Mouse (Mus musculus): ENCODE measurements at regions not wholly inside any gene's neighbourhood (a gene's known extent, or its start where the extent isn't known, plus 50 kb on each side); places are given as distances from the start of the nearest gene placed in this dataset.

GRCm38 (mm10) chrX:42332906-42333305 is 156.6 kb upstream of the Tex13c2 start:
- DNase-seq (ENCODE audit: low spot score): no peak

DNA sequence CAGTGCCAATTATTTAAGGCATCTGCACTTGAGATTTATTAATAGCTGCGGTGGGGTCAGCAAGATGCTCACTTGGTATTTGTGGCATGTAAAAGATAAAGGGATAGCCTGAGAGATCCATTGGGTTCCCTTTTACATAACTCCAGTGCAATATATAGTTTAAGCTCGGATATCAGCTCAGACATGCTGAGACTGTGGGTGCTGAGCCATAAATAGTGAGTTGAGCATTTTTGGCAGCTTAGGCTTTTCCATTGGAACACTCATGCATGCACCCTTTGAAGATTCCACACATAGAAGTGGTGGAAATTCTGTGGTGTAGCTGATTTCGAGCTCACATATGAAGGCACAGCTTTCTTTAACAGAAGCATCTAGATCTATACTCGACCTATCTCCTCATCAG is 155.9 kb upstream of the Tex13c2 start:
- no peak for DNase-seq (ENCODE audit: low spot score)

DNA sequence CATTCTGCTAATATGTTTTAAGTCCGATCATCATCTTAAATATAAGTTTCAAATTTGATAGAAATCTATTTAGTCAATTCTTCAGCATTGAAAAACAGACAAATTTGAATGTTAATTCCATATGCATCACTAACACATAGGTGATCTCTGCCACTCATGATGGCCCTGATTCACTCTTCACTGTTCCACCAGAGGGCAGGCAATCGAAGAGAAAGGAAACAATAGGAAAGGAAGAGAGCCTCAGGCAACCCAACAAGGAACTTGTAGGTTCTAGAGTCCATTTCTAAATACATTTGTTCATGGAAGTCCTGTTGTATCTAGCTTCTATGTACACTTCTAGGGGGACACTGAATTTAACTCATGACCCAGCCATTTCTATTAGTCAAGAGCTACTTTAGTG is 154.7 kb upstream of the Tex13c2 start:
- no peak for DNase-seq (ENCODE audit: low spot score)

DNA sequence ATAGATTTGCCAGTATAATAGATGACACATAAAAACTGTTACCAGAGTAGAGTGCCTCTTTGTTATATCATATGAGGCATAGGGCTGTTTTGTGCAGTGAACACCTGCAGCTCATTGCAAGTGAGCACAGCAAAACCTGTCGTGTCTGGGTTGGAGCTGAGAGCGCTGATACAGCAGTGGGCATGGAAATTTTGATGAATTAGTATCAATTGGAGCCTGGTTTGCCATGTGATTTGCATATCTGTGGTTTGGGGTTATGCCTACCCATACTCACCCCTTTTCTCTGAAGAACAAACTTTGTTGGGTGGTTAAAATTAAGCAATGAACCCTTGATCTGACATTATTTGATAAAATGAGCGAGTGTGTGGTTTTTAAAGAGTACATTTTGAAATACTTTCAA is 152.7 kb upstream of the Tex13c2 start:
- DNase-seq (ENCODE audit: low spot score): no peak

GRCm38 (mm10) chrX:42342362-42342761 is 147.1 kb upstream of the Tex13c2 start:
- DNase-seq (ENCODE audit: low spot score): no peak

GRCm38 (mm10) chrX:42342951-42343879 is 146.3 kb upstream of the Tex13c2 start:
- no peak for DNase-seq (ENCODE audit: low spot score)

DNA sequence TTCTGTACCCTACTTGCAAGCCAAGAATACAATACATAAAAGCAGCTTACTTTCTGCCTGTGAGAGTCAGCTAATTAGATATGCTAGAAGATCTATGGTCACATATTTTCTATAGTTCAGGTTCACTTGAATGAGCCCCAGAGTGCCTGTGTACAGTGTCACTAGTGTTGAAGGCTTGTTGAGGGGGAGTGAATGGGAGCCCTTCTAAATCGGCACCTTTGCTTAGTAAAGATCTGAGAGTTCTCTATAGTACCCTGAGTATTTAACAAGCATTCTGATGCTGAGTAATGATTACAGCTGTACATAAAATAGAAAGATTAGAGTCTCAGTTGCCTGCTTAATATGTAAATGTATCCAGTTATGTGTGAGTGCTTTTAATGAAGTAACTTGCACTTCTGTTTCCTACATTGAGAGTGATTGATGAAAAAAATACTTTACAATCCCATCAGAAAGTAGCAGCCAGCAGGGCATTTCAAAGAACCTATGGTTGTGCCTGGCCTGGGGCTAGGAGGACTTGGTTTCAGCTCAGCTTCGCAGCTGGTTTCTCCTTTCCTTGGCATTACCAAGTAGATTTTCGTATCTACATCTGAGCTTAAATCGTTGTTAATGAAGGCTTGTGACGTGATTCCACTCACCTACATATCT is 136.8 kb upstream of the Tex13c2 start:
- DNase-seq (ENCODE audit: low spot score): no peak

DNA sequence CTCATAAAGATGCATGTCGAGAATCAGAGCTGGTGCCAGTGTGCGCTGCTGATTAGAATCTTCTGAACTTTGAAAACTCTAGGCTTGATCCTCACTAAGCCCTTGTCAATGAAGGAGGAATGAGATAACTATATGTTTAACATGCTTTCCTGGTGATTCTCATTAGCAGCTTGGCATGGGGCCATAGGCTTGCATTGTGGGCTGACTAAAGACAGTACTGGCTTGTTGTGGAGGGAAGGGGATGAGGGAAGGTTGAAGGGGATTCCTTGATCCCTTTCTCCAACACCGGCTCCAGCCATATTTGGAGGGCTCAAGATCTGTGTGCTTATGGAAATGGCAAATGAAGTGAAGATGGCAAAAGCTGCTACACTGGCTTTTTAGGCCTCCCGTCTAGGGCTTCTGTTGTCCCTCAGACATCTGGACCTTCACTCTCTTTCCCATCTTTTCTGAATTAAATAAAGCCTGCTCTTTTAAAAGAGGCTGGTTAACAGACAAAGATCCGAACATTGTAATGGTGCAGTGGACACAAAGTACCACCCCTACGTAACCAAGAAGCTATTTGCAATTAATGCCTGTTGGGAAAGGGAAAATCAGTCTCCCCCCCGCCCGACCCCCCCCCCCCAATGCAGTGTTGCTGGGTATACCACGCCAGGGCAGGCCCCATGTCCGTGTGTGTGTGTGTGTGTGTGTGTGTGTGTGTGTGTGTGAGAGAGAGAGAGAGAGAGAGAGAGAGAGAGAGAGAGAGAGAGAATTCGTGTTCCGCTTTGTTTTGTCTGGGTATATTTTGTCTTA is 129.9 kb upstream of the Tex13c2 start:
- no peak for DNase-seq (ENCODE audit: low spot score)

GRCm38 (mm10) chrX:42360173-42360931 is 129.1 kb upstream of the Tex13c2 start:
- DNase-seq (ENCODE audit: low spot score): no peak

- no peak for DNase-seq (ENCODE audit: low spot score)
These were observed 128.5 kb upstream of the Tex13c2 start for GRCm38 (mm10) chrX:42360973-42361372.

DNA sequence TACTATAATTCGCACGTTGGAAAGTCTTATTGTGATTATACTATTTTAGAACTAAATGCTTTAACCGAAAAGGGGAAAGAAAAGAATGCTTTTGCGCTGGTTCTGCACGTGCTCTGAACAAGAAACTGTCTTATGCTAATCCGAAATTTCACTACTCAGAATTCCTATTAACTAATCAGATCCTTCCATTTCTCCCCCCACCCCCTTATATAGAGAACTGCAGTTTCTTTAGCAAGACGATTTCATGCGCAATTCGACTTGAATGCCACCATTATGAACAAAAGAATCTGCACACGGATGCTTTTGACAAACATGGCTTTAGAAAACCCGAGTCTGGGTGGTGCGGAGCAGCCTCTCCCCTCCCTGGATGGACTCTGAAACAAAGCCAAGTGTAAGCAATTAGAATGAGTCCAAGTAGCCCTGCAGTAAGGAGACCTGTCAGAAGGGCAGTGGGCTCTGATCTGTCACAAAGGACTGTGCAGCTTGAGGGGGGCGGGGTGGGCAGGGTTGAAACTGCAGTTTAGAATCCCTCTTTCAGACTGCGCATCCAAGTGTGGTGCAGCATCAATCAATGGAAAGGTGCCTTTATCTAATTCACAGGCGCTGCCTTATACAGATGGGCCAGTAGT is 128.0 kb upstream of the Tex13c2 start:
- DNase-seq (ENCODE audit: low spot score): no peak

DNA sequence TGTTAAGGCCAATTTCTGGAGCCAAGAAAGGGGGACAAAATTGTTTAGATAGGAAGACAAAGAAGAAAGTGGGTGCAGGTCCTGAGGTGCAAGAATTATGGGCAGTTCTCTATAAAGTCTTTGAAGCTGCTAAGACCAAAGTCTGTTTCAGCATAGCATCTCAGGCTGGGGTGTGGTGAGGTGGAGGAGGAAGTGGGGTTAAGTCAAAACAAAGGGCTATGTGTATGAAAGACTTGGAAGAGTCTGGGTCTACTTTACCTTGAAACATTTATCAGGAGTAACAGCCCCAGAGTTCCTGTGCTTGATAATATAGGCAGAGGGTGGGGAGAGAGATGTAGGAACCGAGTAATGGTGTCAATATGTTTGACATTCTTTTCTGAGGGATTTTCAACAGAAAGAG is 125.4 kb upstream of the Tex13c2 start:
- no peak for DNase-seq (ENCODE audit: low spot score)

DNA sequence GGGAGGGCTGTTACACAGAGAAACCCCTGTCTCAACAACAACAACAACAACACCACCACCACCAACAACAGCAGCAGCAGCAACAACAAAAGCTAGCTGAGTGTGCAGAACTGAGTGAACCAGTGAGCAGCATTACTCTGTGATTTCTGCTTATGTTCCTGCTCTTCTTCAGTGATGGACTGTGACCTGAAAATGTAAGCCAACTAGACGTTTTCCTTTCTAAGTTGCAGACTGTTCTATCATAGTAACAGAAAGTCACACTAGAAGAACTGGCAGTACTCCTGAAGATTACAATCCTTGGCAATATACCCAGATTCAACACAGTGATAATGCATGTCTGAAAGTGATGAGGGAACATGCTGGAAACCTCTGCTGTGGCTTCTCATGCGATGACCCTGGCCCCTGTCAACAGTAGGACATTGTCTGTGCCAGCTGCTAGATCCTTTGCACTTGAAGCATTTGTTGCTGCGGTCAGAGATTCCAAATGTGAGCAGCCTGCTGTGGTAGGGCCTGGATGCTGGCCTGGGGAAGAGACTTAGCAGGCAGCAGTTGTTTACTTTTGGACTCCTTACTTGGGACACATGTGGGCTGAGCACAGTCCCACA is 115.6 kb upstream of the Tex13c2 start:
- DNase-seq (ENCODE audit: low spot score): peak; percentile 6

DNA sequence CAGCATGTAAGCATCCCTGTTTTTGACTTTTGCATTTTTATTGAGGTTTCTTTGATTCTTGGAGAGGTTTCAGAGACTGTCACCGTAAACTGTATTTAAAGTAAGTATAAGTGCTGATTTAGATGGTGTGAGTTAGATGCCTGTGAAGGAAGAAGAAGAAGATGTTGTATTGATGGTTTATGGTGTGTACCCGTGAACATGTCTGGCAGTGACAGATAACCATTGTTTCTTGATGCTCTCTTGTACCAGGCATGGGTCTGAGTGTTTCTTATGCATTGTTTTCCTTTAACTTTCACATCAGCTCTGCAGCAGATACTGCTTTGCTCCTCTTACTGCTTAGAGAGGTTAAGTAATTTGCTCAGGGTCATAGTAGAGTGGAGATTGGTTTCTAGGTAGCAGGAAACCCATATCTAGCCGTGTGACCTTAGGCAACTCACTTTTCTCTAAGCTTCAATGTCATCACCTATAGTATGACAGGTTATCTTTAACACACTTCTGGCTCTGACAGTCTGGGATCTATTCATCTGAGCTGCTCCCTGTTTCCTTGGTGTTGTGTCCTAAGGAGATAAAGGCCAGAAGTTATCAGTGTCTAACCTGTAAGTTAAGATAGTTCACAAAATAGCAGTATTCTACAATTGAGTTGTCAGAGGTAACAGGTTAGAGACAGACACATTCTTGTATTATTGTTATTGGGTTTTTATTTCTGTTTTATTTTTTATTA is 95.5 kb upstream of the Tex13c2 start:
- no peak for DNase-seq (ENCODE audit: low spot score)

DNA sequence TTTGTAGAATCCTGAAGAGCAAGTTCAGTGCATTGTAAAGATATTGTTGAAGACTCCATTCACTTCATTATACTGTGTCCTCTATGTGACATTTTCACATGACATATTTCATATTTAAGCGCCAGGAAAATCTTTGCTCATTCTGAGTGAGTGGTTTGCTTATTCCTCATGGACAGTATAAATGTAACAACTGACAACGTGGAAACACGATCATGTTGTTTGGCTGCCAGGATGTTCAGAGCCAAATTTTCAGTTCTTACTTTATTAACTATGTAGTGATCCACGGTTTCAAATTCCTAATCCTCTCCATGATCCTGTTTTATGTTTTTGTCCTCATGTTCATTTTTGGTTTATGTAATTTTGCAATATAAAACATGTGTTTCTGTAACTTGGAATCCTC is 93.0 kb upstream of the Tex13c2 start:
- no peak for DNase-seq (ENCODE audit: low spot score)

DNA sequence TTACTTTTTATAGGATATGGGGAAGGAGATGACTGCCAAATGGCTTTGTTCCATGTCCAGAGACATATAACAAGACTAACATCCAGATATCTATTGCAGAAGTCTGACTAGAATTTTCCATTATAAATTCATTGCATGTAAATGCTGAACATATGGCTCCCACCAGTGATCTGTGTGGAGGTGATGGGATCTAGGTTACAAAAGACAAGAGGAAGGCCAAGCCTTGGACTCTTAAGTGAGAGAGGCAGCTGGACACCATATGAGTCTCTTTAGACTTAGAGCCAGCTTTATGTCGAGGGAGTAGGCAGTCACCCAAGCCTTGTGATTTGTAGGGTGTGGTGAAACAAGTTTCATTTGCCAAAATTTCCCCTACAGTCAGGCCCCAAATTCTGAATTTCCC is 90.7 kb upstream of the Tex13c2 start:
- DNase-seq (ENCODE audit: low spot score): no peak

GRCm38 (mm10) chrX:42399343-42399742 is 90.1 kb upstream of the Tex13c2 start:
- no peak for DNase-seq (ENCODE audit: low spot score)

GRCm38 (mm10) chrX:42401091-42401490 is 88.4 kb upstream of the Tex13c2 start:
- no peak for DNase-seq (ENCODE audit: low spot score)

DNA sequence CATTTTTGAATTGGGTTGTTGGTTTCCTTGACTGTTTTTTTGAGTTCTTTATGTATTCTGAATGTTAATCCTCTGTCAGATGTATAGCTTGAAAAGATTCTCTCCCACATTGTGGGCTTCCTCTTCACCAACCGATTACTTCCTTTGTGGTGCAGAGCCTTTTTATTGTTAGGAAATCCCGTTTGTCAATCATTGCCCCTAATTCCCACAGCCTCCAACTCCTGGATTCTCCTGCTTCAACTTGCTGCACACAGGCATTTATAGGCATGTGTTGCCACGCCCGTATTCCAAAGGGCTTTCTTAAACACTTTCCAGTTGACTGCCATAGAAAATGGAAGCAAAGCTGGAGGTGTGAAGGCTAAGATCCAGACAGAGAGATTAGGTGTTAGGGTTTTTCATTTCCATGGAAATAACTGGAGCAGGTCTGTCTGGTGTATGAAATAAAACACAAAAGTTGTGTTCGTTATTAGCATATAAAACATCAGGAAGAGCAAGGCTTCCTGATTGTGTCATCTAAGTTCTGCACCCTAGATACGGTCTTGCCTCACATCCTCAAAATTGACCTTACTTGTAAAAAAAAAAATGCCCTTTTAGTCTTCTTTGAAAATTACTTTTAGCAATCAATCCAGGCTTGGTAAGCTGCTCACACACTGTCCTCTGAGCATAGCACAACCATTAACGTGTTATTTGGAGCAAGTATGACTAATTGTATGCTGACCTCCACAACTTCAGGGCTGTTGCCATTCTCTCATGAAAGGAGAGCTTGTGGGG is 87.7 kb upstream of the Tex13c2 start:
- DNase-seq (ENCODE audit: low spot score): no peak

DNA sequence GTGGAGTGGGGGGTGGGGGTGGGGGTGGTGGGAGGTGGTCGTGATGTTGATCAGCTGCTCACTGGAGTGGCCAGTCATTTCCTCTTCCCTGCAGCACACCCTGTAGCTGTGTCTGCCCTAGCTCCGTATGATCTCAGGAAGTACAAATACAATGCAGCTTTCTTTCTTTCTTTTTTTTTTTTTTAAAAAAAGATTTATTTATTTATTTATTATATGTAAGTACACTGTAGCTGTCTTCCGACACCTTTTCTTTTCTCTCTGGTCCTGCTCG is 87.2 kb upstream of the Tex13c2 start:
- DNase-seq (ENCODE audit: low spot score): no peak
